In genomic region chr16:35742251-35742937, GRCm38 (mm10) we compare ENCODE assay signal across 15 mouse cellular contexts. TPM values are rescaled to one million over a fixed set of nuclear protein-coding genes. Genes with fewer than 3 reads are reported as not detected.
DNase-seq lines count a peak whose midpoint lies in the region; ATAC-seq lines count a peak whose summit lies in the region.
"Had no signal": no experiment of that assay in that cellular context is flagged by ENCODE, and none has a peak within 500 bp of the region (broad histone marks: within the 10 kb centered on the region; RNA-seq: fewer than 3 reads in every experiment).

No protein-coding gene starts in this region.

- no peaks in the 10 kb centered on the region for H3K9me3 ChIP-seq in limb, embryonic 12.5 days
- no peaks in the 10 kb centered on the region for H3K9me3 ChIP-seq in limb, embryonic 10.5 days (replicated peaks)
- H3K9me3 ChIP-seq: intestine, embryonic 15.5 days had no signal

- H3K27me3 ChIP-seq in limb, embryonic 12.5 days = no peaks in the 10 kb centered on the region
- H3K27me3 ChIP-seq in limb, embryonic 10.5 days (ENCODE audit: low read depth, poor library complexity, severe bottlenecking) = no peaks in the 10 kb centered on the region
- no peaks in the 10 kb centered on the region for H3K27me3 ChIP-seq in splenic B cell, adult 2 months (ENCODE audit: control insufficient read depth, insufficient read depth, low read length, poor library complexity, severe bottlenecking)
- H3K27me3 ChIP-seq: intestine, embryonic 15.5 days had no signal

- H3K4me1 ChIP-seq in limb, embryonic 12.5 days (replicated peaks) = peaks cover 26% of the 10 kb centered on the region
- H3K4me1 ChIP-seq in limb, embryonic 10.5 days = peaks cover 6% of the 10 kb centered on the region

- no peak for DNase-seq in limb, embryonic 10.5 days (ENCODE audit: low spot score)
- DNase-seq in CD4-positive helper T cell, adult 2 months (ENCODE audit: low read depth, low spot score) = peak; percentile 83
- peak; percentile 33 for DNase-seq in splenic B cell, adult 2 months (ENCODE audit: low read depth, low spot score)
- DNase-seq in kidney, postnatal 10 days = no peak
- DNase-seq in spleen, adult 12 weeks (ENCODE audit: low spot score) = no peak
- DNase-seq in right cerebral cortex, postnatal 14 days = no peak
- DNase-seq: adrenal gland, adult 8-10 months; cerebellum, postnatal 14 days; heart, postnatal 14 days; kidney, postnatal 25 days had no signal

- no peak overlapping the region for H3K4me2 ChIP-seq in limb, embryonic 12.5 days
- H3K4me2 ChIP-seq: intestine, embryonic 15.5 days; liver, embryonic 11.5 days had no signal

- H3K9ac ChIP-seq in limb, embryonic 12.5 days (replicated peaks) = no peak overlapping the region
- H3K9ac ChIP-seq: intestine, embryonic 15.5 days had no signal

- H3K27ac ChIP-seq in limb, embryonic 12.5 days = 0 out of 2 replicates have a peak overlapping the region, but pooled peaks have one; percentile 31
- H3K27ac ChIP-seq in limb, embryonic 10.5 days = no peak overlapping the region
- H3K27ac ChIP-seq: intestine, embryonic 15.5 days had no signal

- no peak overlapping the region for H3K4me3 ChIP-seq in limb, embryonic 12.5 days (replicated peaks)
- no peak overlapping the region for H3K4me3 ChIP-seq in limb, embryonic 10.5 days
- H3K4me3 ChIP-seq: intestine, embryonic 15.5 days had no signal

- WGBS in limb, embryonic 12.5 days = 73% methylated on average over 12 of the region's 12 CpGs
- 95% methylated on average over 12 of the region's 12 CpGs for WGBS in limb, embryonic 10.5 days

- no peaks in the 10 kb centered on the region for H3K36me3 ChIP-seq in limb, embryonic 12.5 days
- no peaks in the 10 kb centered on the region for H3K36me3 ChIP-seq in limb, embryonic 10.5 days
- H3K36me3 ChIP-seq in splenic B cell, adult 2 months (ENCODE audit: control insufficient read depth, insufficient read depth, low read length, poor library complexity, severe bottlenecking) = no peaks in the 10 kb centered on the region
- H3K36me3 ChIP-seq: intestine, embryonic 15.5 days had no signal

- ATAC-seq in limb, embryonic 12.5 days (ENCODE audit: insufficient number of reproducible peaks, insufficient read depth, low FRiP score, low TSS enrichment, low read depth) = no peak
- peak; percentile 54 to 66 for ATAC-seq in hematopoietic stem cell, adult 5-6 weeks (replicated peaks in 1 of 2; ENCODE audit: insufficient read depth in 1 of 2, low FRiP score in 2 of 2, low TSS enrichment in 1 of 2, low read depth in 1 of 2, poor library complexity in 2 of 2, severe bottlenecking in 2 of 2)
- ATAC-seq: forebrain, embryonic 14.5 days; intestine, embryonic 15.5 days had no signal

RNA-seq across cellular contexts. Expression of gene Dirc2, which starts 26.8 kb away (rescaled TPM):
- polyA plus RNA-seq in limb, embryonic 12.5 days (2016; fragmentation: Nextera tagmentation; extraction: Ambion mirVana) = 17.0 and 21.3 TPM in 2 replicates
- 10.7 and 13.3 TPM in 2 replicates for polyA plus RNA-seq in limb, embryonic 10.5 days (2016; fragmentation: Nextera tagmentation; extraction: Ambion mirVana)
- 7.9 and 10.0 TPM in 2 replicates for total RNA-seq in hematopoietic stem cell, adult 5-6 weeks (2017)

RNA-seq across cellular contexts. Expression of gene Hspbap1, which starts 27.8 kb away (rescaled TPM):
- 21.6 and 22.9 TPM in 2 replicates for polyA plus RNA-seq in limb, embryonic 12.5 days (2016; fragmentation: Nextera tagmentation; extraction: Ambion mirVana)
- polyA plus RNA-seq in limb, embryonic 10.5 days (2016; fragmentation: Nextera tagmentation; extraction: Ambion mirVana) = 27.1 and 34.4 TPM in 2 replicates
- 2.4 TPM in 2 replicates for total RNA-seq in hematopoietic stem cell, adult 5-6 weeks (2017)

Comparison
In these comparisons a context has a peak if more than half of its experiments do, and no peak if none do; other contexts are left out.
1. DNase-seq: peak in CD4-positive helper T cell, adult 2 months (single experiment) and splenic B cell, adult 2 months (single experiment); none in limb, embryonic 10.5 days (single experiment), kidney, postnatal 10 days (single experiment), spleen, adult 12 weeks (single experiment) and right cerebral cortex, postnatal 14 days (single experiment).